Mouse (Mus musculus) mouse embryonic stem cell (cell line): Measurements from ENCODE around the gene Gdpd3.

Source experiments
- in situ Hi-C, 2 experiments: fragments of 300-500 bp; cut with MboI; formaldehyde crosslinking; loops; 1 replicate in 1 of 2; 3 replicates in 1 of 2; pipeline ENCODE4 v1.14.3; 2019 to 2020; ENCODE audit warnings: low sequenced_read_pairs in 2 of 2, low pct_unique_long_range_greater_than_20kb in 1 of 2, mixed read lengths in 1 of 2; ENCODE audit not compliant: unreplicated experiment in 1 of 2

Gdpd3 gene

DNA sequence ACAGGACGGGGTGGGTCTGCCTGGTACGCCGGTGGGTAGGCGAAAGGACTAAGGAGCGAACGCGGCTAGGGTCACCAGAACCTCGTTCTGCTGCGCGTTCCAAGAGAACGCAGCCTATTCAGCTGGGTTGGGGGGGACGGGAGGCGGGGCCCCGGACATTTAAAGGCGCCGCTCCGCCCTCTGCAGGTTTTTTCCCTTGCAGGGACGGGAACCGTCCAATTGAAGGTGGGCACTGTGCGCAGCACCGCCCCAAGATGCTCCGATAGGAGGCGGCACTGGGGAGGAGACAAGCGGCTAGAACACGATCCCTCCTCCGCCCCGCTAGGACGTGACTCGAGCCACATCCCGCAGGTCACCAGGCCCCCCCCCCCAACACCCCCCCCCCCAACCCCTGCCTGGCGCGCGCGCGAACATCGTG lies 32.9 kb downstream of the Gdpd3 start:
- in situ Hi-C loops = no loop called here

DNA sequence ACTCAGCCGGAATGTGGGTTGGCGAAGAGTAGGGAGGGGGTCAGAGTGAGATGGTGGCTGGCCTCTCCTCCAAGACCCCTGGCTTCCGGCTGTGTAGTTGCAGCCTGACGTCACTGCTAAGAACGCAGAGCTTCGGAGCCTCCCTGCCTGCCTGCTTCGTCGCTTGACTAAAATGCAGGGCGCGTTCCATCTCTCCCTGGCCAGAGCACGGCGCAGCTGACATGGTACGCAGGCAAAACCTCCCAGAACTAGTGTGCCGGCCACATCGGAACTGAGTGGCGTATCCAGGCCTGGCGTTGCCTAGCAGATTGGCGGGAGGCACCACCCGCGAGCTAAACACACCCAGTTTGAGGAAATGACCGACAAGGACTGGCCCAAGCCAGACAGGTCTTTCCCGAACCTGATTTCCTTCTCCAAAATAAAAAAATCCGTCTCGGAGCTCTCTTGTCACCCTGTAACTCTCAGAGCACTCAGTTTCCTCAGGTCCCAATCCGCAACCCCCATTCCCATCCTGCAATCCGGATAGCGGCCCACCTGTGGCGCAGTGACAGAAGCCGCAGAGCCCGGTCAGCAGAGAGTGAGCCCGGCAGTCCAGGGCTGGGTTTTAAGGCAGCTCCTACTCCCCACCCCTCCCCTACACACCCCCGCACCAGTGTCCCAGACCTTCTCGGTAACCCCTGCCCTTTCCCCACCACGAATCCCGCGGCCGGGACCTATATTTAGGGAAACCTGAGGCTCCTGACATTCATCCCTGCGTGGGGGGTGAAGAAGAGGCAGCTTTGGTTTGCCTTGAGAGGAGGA lies 33.5 kb downstream of the Gdpd3 start:
- in situ Hi-C loops = no loop called here

DNA sequence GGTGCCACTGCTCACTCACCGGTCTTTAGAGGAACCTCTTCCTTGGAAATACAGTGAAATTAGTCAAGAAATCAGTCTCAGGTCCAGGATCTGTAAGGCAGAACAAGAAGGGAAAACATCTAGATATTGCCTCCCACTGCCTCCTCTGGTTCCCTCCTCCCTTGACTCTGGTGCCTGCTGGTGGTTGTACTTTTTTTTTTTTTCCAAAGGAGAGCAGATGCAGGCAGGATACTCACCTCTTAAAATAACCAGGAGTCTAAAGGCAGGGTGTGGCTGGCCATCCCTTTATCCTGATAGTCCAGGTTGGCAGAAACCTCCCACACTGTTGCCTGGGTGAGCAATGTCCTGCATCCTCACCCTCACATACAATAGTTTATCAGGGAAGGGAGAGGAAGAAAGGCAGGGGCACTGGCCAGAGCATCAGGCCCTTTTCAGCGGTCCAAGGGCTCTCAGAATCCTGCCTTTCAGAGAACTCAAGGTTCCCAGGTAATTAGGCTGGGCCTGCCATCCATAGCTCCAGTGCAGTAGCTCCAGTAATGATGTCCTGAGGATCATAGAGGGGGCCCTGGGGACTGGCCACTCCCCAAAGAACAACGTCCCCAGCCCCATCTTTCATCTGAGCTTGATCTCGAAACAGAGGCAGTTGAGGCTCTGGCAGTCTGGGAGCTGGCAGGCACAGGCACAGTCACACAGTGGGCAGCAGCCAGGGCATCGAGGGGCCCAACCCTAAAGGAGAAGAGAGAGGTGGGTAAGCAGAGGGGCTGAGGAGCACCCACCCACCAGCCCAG lies 34.3 kb downstream of the Gdpd3 start:
- in situ Hi-C loops = no loop called here

DNA sequence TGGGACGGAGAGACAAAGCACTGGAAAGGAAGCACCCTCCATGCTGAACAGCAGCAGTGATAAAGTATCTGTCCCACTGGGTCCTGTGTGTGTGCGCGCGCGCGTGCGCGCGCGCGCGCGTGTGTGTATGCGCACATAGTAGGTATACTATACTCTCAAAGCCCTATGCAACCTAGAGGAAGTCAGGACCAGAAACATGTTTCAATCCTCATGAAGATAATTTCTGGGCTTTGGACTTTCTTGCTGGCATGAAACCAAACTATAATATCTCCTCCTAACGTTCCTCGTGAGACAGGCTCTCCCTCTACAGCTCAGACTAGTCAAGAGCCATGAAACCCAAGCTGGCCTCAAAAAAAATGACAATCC lies 34.9 kb downstream of the Gdpd3 start:
- in situ Hi-C loops = no loop called here

DNA sequence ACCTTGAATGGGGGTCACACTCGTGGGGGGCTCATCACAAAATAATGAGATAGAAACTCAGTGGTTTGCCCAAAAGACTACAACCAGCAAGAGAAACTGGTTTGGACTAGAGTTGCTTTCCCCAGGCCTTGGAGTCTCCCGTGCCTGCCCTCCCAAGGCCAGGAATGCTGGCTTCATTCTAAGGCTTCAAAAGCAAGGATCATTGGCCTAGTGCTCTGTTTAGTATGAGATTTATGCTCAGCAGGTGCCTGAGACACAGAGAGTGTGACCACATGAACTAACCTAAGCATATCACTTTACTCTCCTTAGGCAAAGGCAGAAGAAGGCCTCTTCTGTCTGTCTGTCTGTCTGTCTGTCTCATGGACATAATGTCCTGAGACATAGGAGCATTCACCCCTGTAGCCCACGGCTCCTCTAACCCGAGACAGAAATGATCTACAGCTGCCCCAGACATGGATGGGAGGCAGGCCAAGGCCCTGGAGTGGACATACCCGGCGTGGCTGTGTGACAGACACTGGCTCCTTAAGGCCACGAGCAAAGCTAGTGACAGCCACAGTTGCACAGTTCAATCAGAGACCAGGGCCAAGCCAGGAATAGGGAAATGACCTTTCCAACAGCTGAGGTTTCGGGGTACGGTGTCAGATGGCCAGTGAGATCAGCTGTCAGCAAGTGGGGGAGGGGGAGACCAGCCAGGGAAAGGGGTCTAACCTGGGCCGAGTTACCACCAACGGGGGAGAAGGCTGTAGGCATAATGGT lies 36.2 kb downstream of the Gdpd3 start:
- in situ Hi-C loops = no loop called here

DNA sequence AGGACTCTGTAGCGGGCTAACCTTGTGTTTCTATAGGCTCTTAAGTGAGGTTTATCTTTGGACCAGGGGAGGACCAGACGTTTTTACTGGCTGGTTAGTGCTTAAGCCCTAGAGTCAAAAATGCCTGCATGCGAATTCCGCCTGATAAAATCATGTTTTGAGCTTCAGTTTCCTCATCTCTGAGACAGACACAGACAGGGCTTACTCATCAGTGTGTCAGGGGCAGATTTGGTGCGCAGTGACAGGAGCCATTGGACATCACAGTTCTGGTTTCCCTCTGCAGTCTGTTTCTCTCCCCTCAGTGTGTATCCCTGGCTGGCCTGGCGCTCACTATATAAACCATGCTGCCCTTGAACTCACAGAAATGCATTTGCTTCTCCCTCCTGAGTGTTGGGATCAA lies 37.0 kb downstream of the Gdpd3 start:
- in situ Hi-C loops = no loop called here

DNA sequence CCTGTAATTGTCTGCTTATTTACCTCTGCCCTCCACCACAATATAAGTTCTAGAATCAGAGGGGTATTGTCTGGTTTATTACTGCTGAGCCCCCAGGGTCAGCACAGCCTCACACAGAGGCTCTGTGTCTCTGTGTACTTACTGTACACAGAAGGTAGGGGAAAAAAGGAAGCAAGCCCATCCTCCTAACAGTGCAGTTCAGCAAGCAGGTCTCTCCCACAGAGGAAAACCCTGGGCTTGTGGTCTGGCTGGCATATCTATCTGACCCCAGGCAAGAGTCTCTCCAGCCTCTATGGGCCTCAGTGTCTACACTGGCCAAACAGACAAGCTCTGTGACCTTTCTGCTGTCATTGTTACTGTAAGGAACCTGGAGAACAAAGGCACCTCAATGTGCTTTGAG lies 37.6 kb downstream of the Gdpd3 start:
- in situ Hi-C loops = no loop called here

DNA sequence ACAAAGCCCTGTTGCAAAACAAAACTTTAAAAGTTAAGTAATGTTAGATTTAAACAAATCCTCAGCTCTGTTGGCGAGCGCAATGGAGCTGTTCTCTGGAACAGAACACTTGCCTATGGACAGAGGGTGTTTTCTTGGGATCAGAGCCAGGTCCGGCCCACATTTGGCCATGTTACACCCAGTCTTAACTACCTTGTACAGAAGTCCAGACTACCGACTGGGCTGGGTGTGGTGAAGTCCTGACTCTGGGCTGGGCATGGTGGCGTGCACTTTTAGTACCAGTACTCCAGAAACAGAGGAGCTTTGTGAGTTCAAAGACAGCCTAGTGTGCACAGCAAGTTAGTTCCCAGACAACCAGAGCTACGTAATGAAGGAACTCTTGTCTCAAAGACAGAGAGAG lies 40.8 kb downstream of the Gdpd3 start:
- in situ Hi-C loops = no loop called here

DNA sequence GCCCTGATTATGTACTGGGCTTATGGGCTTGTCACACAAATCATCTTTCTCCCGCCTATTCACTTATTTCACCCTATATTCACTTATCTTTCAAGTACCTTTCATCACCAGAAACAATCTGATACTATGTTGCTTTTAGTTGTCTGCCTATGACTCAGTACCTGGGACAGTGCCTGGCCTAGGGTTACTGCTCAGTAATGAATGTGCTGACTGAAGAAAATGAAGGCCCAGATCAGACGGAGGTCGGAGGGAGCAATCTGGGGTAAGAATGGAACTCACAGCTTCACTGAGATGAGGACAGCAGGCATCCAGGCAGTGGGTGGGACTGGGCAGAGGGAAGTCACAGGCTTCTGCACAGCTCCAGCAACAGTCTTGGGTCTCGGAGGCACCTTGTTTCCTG lies 41.3 kb downstream of the Gdpd3 start:
- in situ Hi-C loops = no loop called here

DNA sequence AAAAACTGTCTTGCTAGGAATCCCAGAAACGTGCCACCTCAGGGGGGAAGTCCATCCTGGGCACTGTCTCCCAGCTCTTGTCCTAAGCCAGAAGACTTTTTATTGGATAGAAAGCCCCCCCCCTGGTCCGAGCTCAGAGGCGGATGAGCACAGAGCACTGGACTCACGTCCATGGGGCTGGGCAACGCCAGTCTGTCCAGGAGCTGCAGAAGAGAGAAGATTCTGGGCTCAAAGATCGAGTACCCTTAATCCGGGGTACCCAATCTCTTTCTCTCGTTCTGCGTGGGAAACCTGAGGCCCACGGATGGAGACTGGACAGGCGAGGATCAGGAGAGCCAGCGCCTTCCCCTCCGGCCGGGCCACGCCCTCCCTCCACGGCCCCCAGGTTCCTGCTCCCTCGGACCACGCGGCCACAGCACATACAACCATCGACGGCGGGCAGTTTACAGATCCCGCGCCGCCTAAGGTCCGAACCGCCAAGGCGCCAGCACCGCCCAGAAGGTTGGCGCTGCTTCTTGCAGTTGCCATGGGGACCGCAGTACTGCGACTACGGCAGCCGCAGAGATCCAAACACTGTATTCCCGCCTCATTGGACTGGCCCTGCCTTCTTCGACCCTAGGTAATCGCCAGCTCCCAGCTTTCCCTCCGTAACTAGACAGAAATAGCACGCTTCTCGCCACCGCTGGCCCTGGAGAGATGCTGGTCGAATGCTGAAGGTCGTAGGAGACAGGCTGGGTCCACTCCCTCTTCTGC lies 42.7 kb downstream of the Gdpd3 start:
- in situ Hi-C loops = no loop called here

DNA sequence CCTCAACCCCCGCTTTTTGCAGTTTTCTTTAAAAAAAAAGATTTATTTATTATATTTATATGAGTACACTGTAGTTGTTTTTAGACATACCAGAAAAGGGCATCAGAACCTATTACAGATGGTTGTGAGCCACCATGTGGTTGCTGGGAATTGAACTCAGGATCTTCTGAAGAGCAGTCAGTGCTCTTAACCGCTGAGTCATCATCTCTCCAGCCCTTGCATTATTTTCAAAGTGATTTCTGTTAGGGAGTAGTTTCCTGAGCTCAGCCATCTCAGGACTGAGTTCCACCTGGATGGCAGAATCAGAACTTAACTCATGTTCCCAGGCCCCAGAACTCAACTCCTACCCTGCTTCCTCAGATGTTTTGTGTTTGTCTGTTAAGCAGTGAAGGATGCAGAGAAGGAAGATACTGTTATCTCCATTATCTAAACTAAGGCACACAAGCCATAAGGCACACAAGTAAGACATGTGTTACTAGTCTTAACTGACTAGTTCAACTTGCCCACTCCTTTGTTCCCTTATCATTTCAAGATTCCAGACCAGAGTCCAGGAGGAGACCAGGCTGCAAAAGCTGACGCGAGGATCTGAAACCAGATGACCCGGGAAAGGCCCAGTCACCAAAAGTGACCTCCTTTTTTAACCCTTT lies 43.7 kb downstream of the Gdpd3 start:
- in situ Hi-C loops = loop anchor here in 1 of 2 experiments (10.0 kb wide), 1 partner anchor 285 kb away; the partner anchor contains the start of gene AI467606

DNA sequence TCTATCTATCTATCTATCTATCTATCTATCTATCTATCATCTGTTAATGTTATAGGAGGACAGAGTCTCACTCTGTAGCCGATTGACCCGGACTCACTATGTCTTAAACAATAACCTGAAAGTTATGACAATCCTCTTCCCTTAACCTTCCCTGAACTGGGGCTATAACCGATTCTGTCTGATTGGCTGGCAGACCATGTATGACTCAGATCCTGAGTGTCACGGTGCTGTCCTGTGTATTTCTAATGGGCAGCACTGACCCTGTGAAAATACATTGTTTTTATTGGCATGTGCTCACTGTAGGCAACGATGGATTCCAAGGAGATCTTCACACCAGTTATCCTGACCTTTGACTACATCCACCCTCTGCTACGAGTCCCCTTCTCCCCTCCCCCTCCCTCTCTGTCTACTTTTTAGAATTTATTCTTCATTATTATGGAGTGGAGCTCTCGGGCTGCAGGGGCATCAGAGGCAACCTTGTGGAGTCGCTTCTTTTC lies 49.6 kb downstream of the Gdpd3 start:
- in situ Hi-C loops = loop anchor here in 1 of 2 experiments (10.0 kb wide), 1 partner anchor 279 kb away; the partner anchor contains the start of gene AI467606

DNA sequence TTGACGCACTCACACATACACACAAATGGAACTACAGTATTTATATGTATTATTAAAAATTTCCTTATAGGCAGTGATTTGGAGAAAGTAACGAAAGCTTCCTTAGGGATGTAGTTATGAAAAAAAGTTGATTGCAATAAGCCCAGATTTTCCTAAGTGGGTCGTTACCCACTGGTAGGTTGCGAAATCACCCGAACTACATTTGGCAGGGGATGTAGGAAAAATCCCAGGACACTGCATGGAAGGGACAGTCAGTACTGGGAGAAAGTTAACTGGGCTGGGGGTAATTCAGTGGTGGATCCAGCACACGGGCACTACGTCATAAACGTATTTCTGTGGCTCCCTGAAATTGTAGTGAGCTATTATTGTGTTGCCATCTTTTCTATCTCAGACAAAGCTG lies 50.4 kb downstream of the Gdpd3 start:
- in situ Hi-C loops = loop anchor here in 1 of 2 experiments (10.0 kb wide), 1 partner anchor 278 kb away; the partner anchor contains the start of gene AI467606

DNA sequence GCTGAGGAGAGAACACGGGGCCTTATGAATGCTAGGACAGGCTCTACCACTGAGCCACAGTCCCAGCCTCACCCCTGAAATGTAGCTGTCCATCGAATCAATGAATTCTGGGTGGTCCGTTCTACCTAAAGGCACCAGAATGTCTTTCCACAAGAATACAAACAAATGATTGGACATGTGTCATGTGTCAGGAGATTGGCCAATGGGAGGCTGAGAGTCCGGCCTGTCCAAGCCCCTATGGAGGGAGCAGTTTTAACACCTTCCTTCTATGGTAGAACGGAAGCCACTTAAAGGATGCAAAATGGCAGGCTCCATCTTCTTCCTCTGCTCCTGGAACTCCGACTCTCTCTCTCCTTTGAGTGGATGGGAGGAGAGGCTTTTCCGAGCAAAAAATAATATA lies 51.5 kb downstream of the Gdpd3 start:
- in situ Hi-C loops = loop anchor here in 1 of 2 experiments (10.0 kb wide), 1 partner anchor 277 kb away; the partner anchor contains the start of gene AI467606

DNA sequence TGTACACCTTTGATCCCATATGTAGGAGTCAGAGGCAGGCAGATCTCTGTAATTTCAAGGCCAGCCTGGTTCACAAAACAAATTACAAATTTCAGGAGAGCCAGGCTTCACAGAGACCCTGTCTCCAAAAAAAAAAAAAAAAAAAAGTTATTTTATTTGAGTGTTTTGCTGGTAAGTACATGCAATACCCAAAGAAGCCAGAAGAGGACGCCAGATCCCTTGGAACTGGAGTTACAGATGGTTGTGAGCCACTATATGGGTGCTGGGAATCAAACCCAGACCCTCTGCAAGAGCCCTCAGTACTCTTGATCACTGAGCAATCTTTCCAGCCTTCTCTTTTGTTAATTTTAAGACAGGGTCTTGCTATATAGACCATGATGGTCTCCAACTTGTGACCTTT lies 52.7 kb downstream of the Gdpd3 start:
- in situ Hi-C loops = loop anchor here in 1 of 2 experiments (10.0 kb wide), 1 partner anchor 276 kb away; the partner anchor contains the start of gene AI467606

DNA sequence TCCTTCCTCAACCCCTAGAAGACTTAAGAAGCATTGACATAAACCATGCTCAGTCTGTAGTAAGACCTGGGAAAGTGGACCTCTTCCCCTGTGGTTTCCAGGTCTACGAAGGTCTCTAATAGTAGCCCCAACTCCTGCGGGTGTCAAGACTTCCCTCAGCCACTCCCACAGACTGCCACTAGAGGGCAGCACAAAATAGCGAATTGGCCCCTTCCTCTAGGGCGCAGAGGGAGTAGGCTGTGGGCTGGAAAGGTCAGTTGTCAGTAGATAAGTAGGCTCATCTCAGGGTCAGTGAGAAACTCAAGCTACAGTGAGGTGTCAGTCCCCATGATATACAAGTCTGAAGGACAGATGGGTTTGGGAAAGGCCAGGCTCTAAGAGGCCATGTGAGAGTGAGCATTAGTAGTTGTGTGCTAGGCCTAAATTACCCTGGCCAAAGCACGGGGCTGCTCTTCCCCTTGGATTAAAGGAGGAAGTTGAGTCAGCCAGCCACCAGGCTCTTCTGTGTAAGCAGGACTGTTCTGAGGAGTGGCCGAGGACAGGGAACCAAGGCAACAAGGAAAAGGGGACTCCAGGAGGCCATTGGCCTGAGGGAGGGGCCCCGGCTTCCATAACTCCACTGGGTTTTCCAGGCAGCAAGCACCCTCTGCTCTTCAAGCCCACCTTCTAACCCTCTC lies 55.8 kb downstream of the Gdpd3 start:
- in situ Hi-C loops = no loop called here

DNA sequence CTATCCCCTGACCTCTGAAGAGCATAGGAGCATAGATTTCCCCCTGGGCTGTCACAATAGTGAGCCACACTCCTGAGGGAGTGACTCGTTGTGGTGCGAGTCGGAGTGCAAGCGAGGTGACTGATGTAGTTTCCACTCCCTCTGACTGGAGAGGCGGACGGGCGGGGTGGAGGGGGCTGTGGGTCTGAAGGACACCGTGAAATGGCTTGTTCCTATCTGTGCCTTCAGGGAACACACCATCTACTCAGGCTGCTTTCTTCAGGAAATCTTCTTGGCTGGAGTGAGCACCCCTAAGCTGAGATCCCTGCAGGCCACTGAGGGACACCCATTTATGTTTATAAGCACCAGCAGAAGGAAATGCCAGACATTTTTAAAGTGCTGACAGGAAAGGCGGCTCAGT lies 56.6 kb downstream of the Gdpd3 start:
- in situ Hi-C loops = no loop called here
